Mouse (Mus musculus): ENCODE measurements around the gene Ncam1. TPM values are rescaled to one million over a fixed set of nuclear protein-coding genes. Genes with fewer than 3 reads are reported as not detected.

The Ncam1 gene
- polyA plus RNA-seq, 1 experiment, result 0.31 TPM

DNA sequence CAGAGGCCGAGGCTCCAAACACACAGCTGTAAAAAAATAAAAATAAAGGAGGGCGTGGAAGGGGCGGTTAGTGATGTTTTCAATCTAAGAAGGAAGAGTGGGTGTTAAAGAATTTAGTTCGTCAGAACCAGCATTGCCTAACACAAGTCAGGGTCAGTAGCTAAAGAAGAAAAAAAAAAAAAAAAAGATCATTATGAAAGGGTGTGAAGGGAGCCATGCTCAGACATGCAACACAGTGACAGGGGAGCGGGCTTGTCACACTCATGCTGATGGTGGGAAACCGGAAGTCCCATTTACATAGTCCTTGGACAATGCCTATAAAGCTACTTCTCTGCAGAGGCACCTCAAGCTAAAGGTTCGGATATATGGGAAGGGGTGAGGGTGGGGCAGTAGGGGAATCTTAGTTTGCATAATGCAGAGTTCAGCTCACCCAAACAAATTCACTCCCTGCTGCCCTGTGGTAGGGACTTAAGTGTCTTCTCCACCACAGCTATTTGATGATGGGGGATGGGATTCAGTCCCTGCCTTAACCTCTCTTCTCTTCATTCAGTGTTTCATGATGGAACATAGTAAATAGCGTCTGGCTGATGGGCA is 269.3 kb downstream of the Ncam1 start:
- TF ChIP-seq GATA1 (IDR thresholded peaks at IDR 0.05; ENCODE audit: borderline replicate concordance, low read length) (no peak), FLI1 (IDR thresholded peaks at IDR 0.05; ENCODE audit: low read length) (no peak)
- H3K27me3 ChIP-seq (replicated peaks), result no peaks in the 10 kb centered on the region
- H3K9me3 ChIP-seq, result no peaks in the 10 kb centered on the region
- H3K4me3 ChIP-seq (replicated peaks), result no peak overlapping the region
- no peaks in the 10 kb centered on the region for H3K4me1 ChIP-seq
- no peaks in the 10 kb centered on the region for H3K36me3 ChIP-seq (replicated peaks; ENCODE audit: low read length)

DNA sequence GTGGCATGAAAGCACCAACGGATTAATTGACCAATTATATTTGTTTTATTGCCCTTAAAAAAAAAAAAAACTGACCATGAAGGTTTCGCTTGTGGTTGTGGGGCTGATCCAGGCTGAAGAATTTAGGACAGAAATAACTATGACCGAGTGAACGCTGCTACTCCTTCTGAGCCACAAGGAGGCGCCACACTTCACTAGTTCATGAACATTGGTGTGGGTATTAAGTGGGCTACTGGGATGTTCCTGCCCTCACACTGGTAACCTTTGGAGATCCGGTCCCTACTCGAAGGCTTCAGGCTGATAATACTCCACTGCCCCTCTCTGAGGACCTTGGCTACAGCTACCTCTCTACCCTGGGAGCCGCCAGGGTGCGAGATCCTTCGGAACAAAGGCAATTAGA is 269.8 kb downstream of the Ncam1 start:
- Histone ChIP-seq H3K4me1 (no peaks in the 10 kb centered on the region), H3K27me3 (replicated peaks) (no peaks in the 10 kb centered on the region), H3K36me3 (replicated peaks; ENCODE audit: low read length) (no peaks in the 10 kb centered on the region), H3K9me3 (no peaks in the 10 kb centered on the region), H3K4me3 (replicated peaks) (no peak overlapping the region)
- no peak for TF ChIP-seq FLI1 (IDR thresholded peaks at IDR 0.05; ENCODE audit: low read length)
- TF ChIP-seq GATA1 (IDR thresholded peaks at IDR 0.05; ENCODE audit: borderline replicate concordance, low read length), result no peak

DNA sequence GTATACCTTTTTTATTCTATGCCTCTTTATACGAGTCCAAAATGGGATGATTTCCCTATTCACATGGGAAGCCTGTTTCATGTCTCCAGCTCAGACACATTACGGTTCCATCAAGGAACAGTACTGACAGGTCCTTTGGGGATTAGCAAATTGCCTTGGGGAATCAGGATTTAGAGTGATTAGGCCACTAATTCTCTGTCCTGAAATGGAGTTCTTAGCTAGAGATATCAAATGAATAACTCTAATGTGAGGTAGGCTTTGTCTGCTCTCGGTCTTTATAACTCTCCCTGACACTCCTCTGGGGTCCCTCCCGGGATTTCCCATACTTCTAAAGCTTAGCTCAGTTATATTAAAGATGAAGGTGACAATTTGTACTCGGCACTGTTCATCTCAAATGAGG is 270.7 kb downstream of the Ncam1 start:
- no peaks in the 10 kb centered on the region for H3K4me1 ChIP-seq
- no peak overlapping the region for H3K4me3 ChIP-seq (replicated peaks)
- TF ChIP-seq FLI1 (IDR thresholded peaks at IDR 0.05; ENCODE audit: low read length), result no peak
- no peak for TF ChIP-seq GATA1 (IDR thresholded peaks at IDR 0.05; ENCODE audit: borderline replicate concordance, low read length)
- no peaks in the 10 kb centered on the region for H3K36me3 ChIP-seq (replicated peaks; ENCODE audit: low read length)
- H3K27me3 ChIP-seq (replicated peaks), result no peaks in the 10 kb centered on the region
- no peaks in the 10 kb centered on the region for H3K9me3 ChIP-seq

DNA sequence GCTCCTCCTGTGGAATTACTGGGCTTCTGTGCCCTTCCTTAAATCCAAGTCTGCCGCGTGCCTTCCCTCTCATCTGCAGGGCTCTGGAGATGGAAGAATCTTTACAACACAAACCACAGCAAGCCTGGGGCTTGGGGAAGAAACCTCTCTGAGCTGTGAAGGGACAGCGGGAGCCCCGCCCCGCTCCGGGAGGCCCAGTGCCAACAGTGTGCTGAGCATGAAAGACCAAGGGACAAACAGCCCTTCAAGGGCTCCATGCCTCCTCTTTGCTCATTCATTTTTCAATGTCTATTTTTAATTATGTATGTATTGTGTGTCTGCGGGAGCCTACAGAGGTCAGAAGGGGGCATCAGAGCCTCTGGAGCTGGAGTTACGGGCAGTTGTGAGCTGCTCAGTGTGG is 271.4 kb downstream of the Ncam1 start:
- TF ChIP-seq FLI1 (IDR thresholded peaks at IDR 0.05; ENCODE audit: low read length) (no peak), GATA1 (IDR thresholded peaks at IDR 0.05; ENCODE audit: borderline replicate concordance, low read length) (no peak)
- Histone ChIP-seq H3K27me3 (replicated peaks) (no peaks in the 10 kb centered on the region), H3K9me3 (no peaks in the 10 kb centered on the region)

DNA sequence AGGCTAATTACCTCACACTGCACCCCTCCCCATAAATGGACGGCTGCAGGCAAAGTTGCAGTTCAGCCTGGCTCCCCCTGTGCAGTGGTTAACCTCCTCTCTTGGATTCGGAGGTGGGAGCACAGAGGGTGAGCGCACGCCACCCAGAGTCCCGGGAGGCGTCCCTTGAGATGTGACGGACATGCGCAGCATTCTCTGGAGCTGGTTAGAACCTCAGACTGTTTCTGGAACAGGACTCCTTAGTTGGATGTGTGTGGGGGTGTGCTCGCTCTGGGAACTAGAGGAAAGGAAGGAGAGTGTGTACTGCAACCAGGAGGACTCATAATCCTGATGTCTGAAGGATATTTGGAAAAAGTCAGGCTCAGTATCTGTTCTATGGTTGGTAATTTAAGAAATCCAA is 274.0 kb downstream of the Ncam1 start:
- Histone ChIP-seq H3K36me3 (replicated peaks; ENCODE audit: low read length) (no peaks in the 10 kb centered on the region), H3K4me3 (replicated peaks) (no peak overlapping the region), H3K9me3 (no peaks in the 10 kb centered on the region), H3K4me1 (no peaks in the 10 kb centered on the region), H3K27me3 (replicated peaks) (no peaks in the 10 kb centered on the region)
- TF ChIP-seq GATA1 (IDR thresholded peaks at IDR 0.05; ENCODE audit: borderline replicate concordance, low read length) (no peak), FLI1 (IDR thresholded peaks at IDR 0.05; ENCODE audit: low read length) (no peak)

More for the DNA sequence above, 271.4 kb downstream of the Ncam1 start:
- Histone ChIP-seq H3K36me3 (replicated peaks; ENCODE audit: low read length) (no peaks in the 10 kb centered on the region), H3K4me1 (no peaks in the 10 kb centered on the region), H3K4me3 (replicated peaks) (no peak overlapping the region)

DNA sequence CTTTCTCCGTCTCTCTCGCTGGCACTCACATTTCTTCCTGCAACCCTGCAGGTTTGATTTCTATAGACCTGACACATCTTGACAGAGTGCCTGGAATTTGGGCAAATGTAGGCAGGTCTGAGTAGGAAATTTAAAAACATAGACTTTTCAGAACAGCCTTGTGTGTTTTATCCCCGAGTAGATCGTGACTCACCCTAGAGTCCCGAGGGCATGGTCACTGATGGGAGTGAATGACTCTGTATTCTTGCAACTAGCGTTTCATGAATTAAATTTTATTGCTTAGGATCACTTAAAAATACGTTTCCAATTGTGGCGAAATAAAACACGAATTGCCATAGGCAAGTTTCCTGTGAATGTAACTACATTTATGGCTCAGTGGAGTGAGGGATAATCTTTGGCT is 274.8 kb downstream of the Ncam1 start:
- no peak overlapping the region for H3K4me3 ChIP-seq (replicated peaks)
- TF ChIP-seq FLI1 (IDR thresholded peaks at IDR 0.05; ENCODE audit: low read length) (no peak), GATA1 (IDR thresholded peaks at IDR 0.05; ENCODE audit: borderline replicate concordance, low read length) (no peak)
- no peaks in the 10 kb centered on the region for H3K36me3 ChIP-seq (replicated peaks; ENCODE audit: low read length)
- H3K9me3 ChIP-seq, result no peaks in the 10 kb centered on the region; the same call in 1 of the 2 replicates
- H3K4me1 ChIP-seq, result no peaks in the 10 kb centered on the region
- H3K27me3 ChIP-seq (replicated peaks), result no peaks in the 10 kb centered on the region

DNA sequence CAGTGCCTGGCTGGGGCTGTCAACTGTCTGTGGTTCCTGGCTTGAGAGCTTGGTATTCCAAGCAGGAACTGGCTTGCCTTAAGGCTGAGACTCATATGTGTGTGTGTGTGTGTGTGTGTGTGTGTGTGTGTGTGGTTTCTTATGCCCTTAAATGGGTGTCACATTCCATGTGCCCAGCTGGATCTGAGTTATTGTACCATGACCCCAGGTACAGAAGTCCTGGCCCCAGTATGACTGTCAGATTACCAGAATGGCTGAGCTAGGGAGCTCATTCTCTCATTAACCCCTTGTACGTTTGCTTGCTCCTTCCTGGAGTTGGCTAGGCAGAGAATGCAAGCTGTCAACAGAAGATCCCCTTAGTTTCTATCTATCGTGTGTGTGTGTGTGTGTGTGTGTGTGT is 284.4 kb downstream of the Ncam1 start:
- Histone ChIP-seq H3K36me3 (replicated peaks; ENCODE audit: low read length) (no peaks in the 10 kb centered on the region), H3K9me3 (peaks cover 8% of the 10 kb centered on the region; the same call in 1 of the 2 replicates), H3K4me3 (replicated peaks) (no peak overlapping the region), H3K4me1 (no peaks in the 10 kb centered on the region), H3K27me3 (replicated peaks) (no peaks in the 10 kb centered on the region)
- TF ChIP-seq FLI1 (IDR thresholded peaks at IDR 0.05; ENCODE audit: low read length) (no peak), GATA1 (IDR thresholded peaks at IDR 0.05; ENCODE audit: borderline replicate concordance, low read length) (no peak)

DNA sequence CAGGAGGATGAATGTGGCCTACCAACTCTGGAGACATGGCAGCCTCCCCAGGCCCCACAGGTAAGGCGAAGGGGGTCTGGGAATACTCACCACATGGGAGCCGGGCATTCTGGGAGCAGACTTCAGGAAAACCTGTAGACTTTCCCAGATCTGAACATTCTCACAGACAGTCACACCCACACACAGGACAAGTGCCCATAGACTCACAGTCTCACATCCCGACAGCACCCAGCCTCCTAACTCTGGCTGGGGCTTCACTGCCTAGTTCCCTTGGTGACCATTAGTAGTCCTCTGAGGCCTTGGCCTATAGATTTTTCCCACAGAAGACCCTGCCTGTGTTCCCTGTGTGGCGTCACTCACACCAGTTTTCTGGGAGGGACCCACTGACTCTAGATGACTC is 288.1 kb downstream of the Ncam1 start:
- Histone ChIP-seq H3K4me3 (replicated peaks) (no peak overlapping the region), H3K36me3 (replicated peaks; ENCODE audit: low read length) (no peaks in the 10 kb centered on the region), H3K27me3 (replicated peaks) (no peaks in the 10 kb centered on the region), H3K9me3 (peaks cover 8% of the 10 kb centered on the region; the same call in 1 of the 2 replicates), H3K4me1 (no peaks in the 10 kb centered on the region; the same call in 1 of the 2 replicates)
- TF ChIP-seq GATA1 (IDR thresholded peaks at IDR 0.05; ENCODE audit: borderline replicate concordance, low read length), result no peak
- TF ChIP-seq FLI1 (IDR thresholded peaks at IDR 0.05; ENCODE audit: low read length), result no peak

DNA sequence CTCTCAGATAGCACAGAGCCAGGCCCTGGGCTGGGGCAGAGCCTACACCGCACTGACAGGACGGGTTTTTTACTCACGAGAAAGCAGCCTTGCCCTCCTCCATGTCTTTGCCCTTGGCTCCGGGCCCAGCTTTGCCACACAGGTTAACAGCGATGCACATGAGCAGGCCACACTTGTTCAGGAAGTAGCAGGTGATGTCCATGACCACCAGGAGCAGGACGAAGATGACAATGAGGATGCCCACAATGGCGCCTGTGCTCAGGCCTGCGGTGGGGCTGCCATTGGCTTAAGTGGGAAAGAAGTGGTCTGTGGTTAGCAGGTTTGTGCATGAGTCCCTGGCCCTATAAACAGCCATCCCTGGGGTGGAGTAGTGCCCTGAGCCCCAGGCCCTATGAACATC is 289.1 kb downstream of the Ncam1 start:
- peaks cover 8% of the 10 kb centered on the region; the same call in 1 of the 2 replicates for H3K9me3 ChIP-seq
- H3K27me3 ChIP-seq (replicated peaks), result no peaks in the 10 kb centered on the region
- no peak overlapping the region for H3K4me3 ChIP-seq (replicated peaks)
- H3K36me3 ChIP-seq (replicated peaks; ENCODE audit: low read length), result no peaks in the 10 kb centered on the region
- H3K4me1 ChIP-seq, result no peaks in the 10 kb centered on the region; the same call in 1 of the 2 replicates
- TF ChIP-seq FLI1 (IDR thresholded peaks at IDR 0.05; ENCODE audit: low read length) (no peak), GATA1 (IDR thresholded peaks at IDR 0.05; ENCODE audit: borderline replicate concordance, low read length) (no peak)

DNA sequence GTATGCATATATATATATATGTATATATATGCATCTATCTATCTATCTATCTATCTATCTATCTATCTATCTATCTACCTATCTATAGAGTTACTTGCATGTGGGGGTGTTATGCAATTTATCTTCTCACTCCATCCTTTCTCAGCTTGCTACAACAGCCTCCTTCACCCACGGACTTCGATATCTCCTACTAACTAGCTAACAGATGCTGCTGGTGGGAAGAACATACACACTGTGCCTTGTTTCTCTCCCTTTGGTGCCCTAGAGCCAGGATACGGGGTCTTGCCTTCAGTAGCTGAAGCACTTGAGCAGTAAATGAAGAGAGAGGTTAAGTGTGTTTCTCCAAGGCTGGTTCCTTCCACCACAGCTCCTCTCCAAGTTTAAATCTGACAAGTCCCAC is 289.6 kb downstream of the Ncam1 start:
- Histone ChIP-seq H3K4me3 (replicated peaks) (no peak overlapping the region), H3K36me3 (replicated peaks; ENCODE audit: low read length) (no peaks in the 10 kb centered on the region), H3K9me3 (peaks cover 8% of the 10 kb centered on the region; the same call in 1 of the 2 replicates), H3K4me1 (no peaks in the 10 kb centered on the region; the same call in 1 of the 2 replicates), H3K27me3 (replicated peaks) (no peaks in the 10 kb centered on the region)
- TF ChIP-seq GATA1 (IDR thresholded peaks at IDR 0.05; ENCODE audit: borderline replicate concordance, low read length), result no peak
- TF ChIP-seq FLI1 (IDR thresholded peaks at IDR 0.05; ENCODE audit: low read length), result no peak

Measured in megakaryocyte, embryonic 14.5 days (primary cell).